Comparison of ENCODE assay signal across 8 mouse cellular contexts in genomic region chr1:34011051-34011677, GRCm38 (mm10).
DNase-seq lines count a peak whose midpoint lies in the region; ATAC-seq and TF ChIP-seq lines count a peak whose summit lies in the region.

No protein-coding gene starts in this region.

- no peaks in the 10 kb centered on the region for H3K9me3 ChIP-seq in forebrain, embryonic 11.5 days (ENCODE audit: control insufficient read depth, low read length)
- H3K9me3 ChIP-seq in heart, postnatal 0 days (replicated peaks; ENCODE audit: control insufficient read depth, low read length), result no peaks in the 10 kb centered on the region
- H3K9me3 ChIP-seq in neural tube, embryonic 13.5 days, result no peaks in the 10 kb centered on the region

- H3K4me2 ChIP-seq in forebrain, embryonic 11.5 days (ENCODE audit: low read depth, low read length, severe bottlenecking), result peak overlapping the region; percentile 99
- peak overlapping the region; percentile 96 for H3K4me2 ChIP-seq in heart, postnatal 0 days (ENCODE audit: low read depth, low read length)
- H3K4me2 ChIP-seq in neural tube, embryonic 13.5 days, result peak overlapping the region; percentile 89

- WGBS in forebrain, embryonic 11.5 days, result under 1% methylated on average over 44 of the region's 47 CpGs
- WGBS in heart, postnatal 0 days, result under 1% methylated on average over 43 of the region's 47 CpGs
- under 1% methylated on average over 47 of the region's 47 CpGs for WGBS in lung, adult 2 months
- 1% methylated on average over 31 of the region's 47 CpGs for WGBS in neural tube, embryonic 13.5 days

- peak; percentile 25; the same call in 1 of the 2 replicates for TF ChIP-seq CTCF in heart, postnatal 0 days (IDR thresholded peaks at IDR 0.05; ENCODE audit: low read depth)
- TF ChIP-seq CTCF in lung, adult 2 months (IDR thresholded peaks at IDR 0.05; ENCODE audit: insufficient read depth, low read length), result no peak

- H3K36me3 ChIP-seq in forebrain, embryonic 11.5 days (ENCODE audit: control insufficient read depth, insufficient read depth, low read length), result no peaks in the 10 kb centered on the region
- no peaks in the 10 kb centered on the region for H3K36me3 ChIP-seq in heart, postnatal 0 days (replicated peaks; ENCODE audit: control insufficient read depth, insufficient read depth, low read length)
- H3K36me3 ChIP-seq in neural tube, embryonic 13.5 days, result no peaks in the 10 kb centered on the region

- H3K27me3 ChIP-seq in forebrain, embryonic 11.5 days (ENCODE audit: control insufficient read depth, insufficient read depth, low read length), result no peaks in the 10 kb centered on the region
- no peaks in the 10 kb centered on the region for H3K27me3 ChIP-seq in heart, postnatal 0 days (ENCODE audit: control insufficient read depth, insufficient read depth, low read length)
- H3K27me3 ChIP-seq in neural tube, embryonic 13.5 days, result no peaks in the 10 kb centered on the region

- TF ChIP-seq EP300 in heart, postnatal 0 days (IDR thresholded peaks at IDR 0.05; ENCODE audit: low read depth), result no peak

- ATAC-seq in forebrain, embryonic 11.5 days (replicated peaks; ENCODE audit: low FRiP score), result peak; percentile 80
- ATAC-seq in heart, postnatal 0 days (ENCODE audit: insufficient read depth, low read depth), result peak; percentile 87
- peak; percentile 85 for ATAC-seq in neural tube, embryonic 13.5 days (ENCODE audit: low read depth)

- DNase-seq in CD4-positive, CD25-positive, alpha-beta regulatory T cell, adult 2 months (ENCODE audit: low read depth, low spot score), result peak; percentile 82
- DNase-seq in brain, adult 2 months (ENCODE audit: low read depth, low spot score), result peak; percentile 79
- DNase-seq in forebrain, embryonic 11.5 days (ENCODE audit: low spot score), result peak; percentile 84
- peak; percentile 76 for DNase-seq in heart, postnatal 0 days (ENCODE audit: low spot score)
- DNase-seq in kidney, postnatal 25 days, result peak; percentile 46 to 77
- peak; percentile 62 for DNase-seq in lung, adult 2 months
- DNase-seq in thymus, adult 18-20 months, result peak; percentile 46 to 51

- H3K4me3 ChIP-seq in forebrain, embryonic 11.5 days (ENCODE audit: low read depth, low read length), result peak overlapping the region; percentile 70
- H3K4me3 ChIP-seq in heart, postnatal 0 days (ENCODE audit: low read depth, low read length), result peak overlapping the region; percentile 99
- H3K4me3 ChIP-seq in lung, adult 2 months (replicated peaks; ENCODE audit: extremely low read depth, low read depth, low read length), result peak overlapping the region; percentile 87
- peak overlapping the region; percentile 90 for H3K4me3 ChIP-seq in neural tube, embryonic 13.5 days

- H3K4me1 ChIP-seq in forebrain, embryonic 11.5 days (replicated peaks; ENCODE audit: control insufficient read depth, insufficient read depth, low read length), result peaks cover 8% of the 10 kb centered on the region; the same call in 1 of the 2 replicates
- H3K4me1 ChIP-seq in heart, postnatal 0 days (ENCODE audit: control insufficient read depth, insufficient read depth), result peaks cover 14% of the 10 kb centered on the region
- H3K4me1 ChIP-seq in lung, adult 2 months (ENCODE audit: control insufficient read depth, insufficient read depth, low read length), result peaks cover 7% of the 10 kb centered on the region; the same call in 1 of the 2 replicates
- H3K4me1 ChIP-seq in neural tube, embryonic 13.5 days (replicated peaks), result peaks cover 68% of the 10 kb centered on the region

- peak overlapping the region; percentile 82 for H3K9ac ChIP-seq in forebrain, embryonic 11.5 days (ENCODE audit: low read length)
- H3K9ac ChIP-seq in heart, postnatal 0 days (replicated peaks; ENCODE audit: low read depth, low read length), result peak overlapping the region; percentile 94
- H3K9ac ChIP-seq in neural tube, embryonic 13.5 days, result peak overlapping the region; percentile 94

- H3K27ac ChIP-seq in forebrain, embryonic 11.5 days (ENCODE audit: low read depth, low read length), result no peak overlapping the region
- peak overlapping the region; percentile 95 for H3K27ac ChIP-seq in heart, postnatal 0 days (ENCODE audit: low read depth)
- H3K27ac ChIP-seq in neural tube, embryonic 13.5 days (replicated peaks), result peak overlapping the region; percentile 93

- TF ChIP-seq POLR2A in lung, adult 2 months (IDR thresholded peaks at IDR 0.05; ENCODE audit: borderline replicate concordance, extremely low read depth, low read depth, low read length), result peak; percentile 31; the same call in 1 of the 2 replicates
